Mouse (Mus musculus) neural tube, embryonic 12.5 days (tissue): Measurements from ENCODE around the gene D3Ertd751e. TPM values are rescaled to one million over a fixed set of nuclear protein-coding genes. Genes with fewer than 3 reads are reported as not detected.

Experiments used
- ATAC-seq: fragments of 200-750 bp; cut with Nextera tagmentation; 2 replicates; pipeline ENCODE4 v1.8.0; 2017; ENCODE audit warnings: low read depth, mild to moderate bottlenecking, moderate TSS enrichment, moderate library complexity; ENCODE audit not compliant: low FRiP score
- H3K27ac ChIP-seq: fragments of 300-500 bp; sonication (generic); 2 replicates; pipeline ENCODE4 v1.5.1; 2016
- H3K27me3 ChIP-seq: fragments of 300-500 bp; sonication (generic); replicated peaks from 2 replicates; pipeline ENCODE4 v1.6.1; 2016; ENCODE audit warnings: mild to moderate bottlenecking
- H3K36me3 ChIP-seq: fragments of 300-500 bp; sonication (generic); 2 replicates; pipeline ENCODE4 v1.6.1; 2016; ENCODE audit warnings: mild to moderate bottlenecking
- H3K4me1 ChIP-seq: fragments of 300-500 bp; sonication (generic); 2 replicates; pipeline ENCODE4 v1.6.1; 2016
- H3K4me2 ChIP-seq: fragments of 300-500 bp; sonication (generic); replicated peaks from 2 replicates; pipeline ENCODE4 v1.6.1; 2016; ENCODE audit warnings: mild to moderate bottlenecking
- H3K4me3 ChIP-seq: fragments of 300-500 bp; sonication (generic); 2 replicates; pipeline ENCODE4 v1.5.1; 2016
- H3K9ac ChIP-seq: fragments of 300-500 bp; sonication (generic); 2 replicates; pipeline ENCODE4 v1.6.1; 2016; ENCODE audit warnings: mild to moderate bottlenecking
- H3K9me3 ChIP-seq: fragments of 300-500 bp; sonication (generic); 2 replicates; pipeline ENCODE4 v1.6.1; 2016; ENCODE audit warnings: mild to moderate bottlenecking
- whole genome bisulfite sequencing: fragments of 180-500 bp; shearing (Covaris S2); methylation state at CpG from one replicate; pipeline ENCODE4 v1.1.7; 2016; 5-methylcytosine and 5-hydroxymethylcytosine counted together
- polyA plus RNA-seq: library from polyadenylated mRNA; unstranded; fragments of >200 nt; fragmentation: Nextera tagmentation; extraction: Ambion mirVana; gene quantifications from 2 replicates; pipeline ENCODE4 v1.2.1, GENCODE M21; 2016

Gene D3Ertd751e
- polyA plus RNA-seq = 16.9 and 18.7 TPM in 2 replicates

DNA sequence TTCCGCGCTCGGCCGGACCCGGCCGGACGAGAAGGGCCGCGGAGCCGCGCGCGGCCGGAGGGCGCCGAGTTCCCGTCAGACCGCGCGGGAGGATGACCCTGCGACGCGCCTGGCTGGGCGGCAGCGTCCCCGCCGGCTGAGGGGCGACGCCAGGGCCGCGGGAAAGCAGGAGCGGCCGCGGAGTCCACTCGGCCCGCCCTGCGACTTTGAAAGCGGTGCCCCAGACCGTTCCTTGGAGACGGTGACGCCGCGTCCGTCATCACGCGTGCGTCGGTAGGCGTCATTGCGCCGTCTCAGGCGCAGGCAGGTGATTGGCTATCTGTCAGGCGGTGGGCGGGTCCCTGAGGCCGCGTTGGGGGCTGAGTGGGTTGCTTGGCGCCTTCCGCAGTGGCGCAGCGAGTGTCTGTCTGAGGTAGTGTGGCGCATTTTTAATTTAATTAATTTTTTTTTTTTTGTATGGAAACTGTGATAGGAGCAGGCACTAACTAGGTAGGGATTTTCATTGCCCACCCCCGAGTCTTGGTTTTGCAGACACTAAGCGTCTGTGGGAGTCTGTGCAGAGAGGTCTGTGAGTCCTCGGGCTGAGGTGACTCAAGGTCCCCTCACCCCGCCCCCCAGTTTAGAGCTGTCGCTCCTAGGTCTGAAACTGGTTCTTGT lies at the start of gene D3Ertd751e, which contains the start of gene Sclt1:
Gene D3Ertd751e, plus strand, starts transcription at position 334 of the 657 bp plus-strand sequence.
Gene Sclt1, minus strand, starts transcription at position 237 of the 657 bp plus-strand sequence.
- Histone ChIP-seq H3K4me1 (peaks cover 9% of the 10 kb centered on the region), H3K27me3 (no peaks in the 10 kb centered on the region), H3K27ac (peak within 1 kb of the TSS; percentile 78), H3K9me3 (no peaks in the 10 kb centered on the region), H3K4me2 (peak within 1 kb of the TSS; percentile 72), H3K9ac (peak within 1 kb of the TSS; percentile 91), H3K4me3 (peak within 1 kb of the TSS; percentile 75), H3K36me3 (no peaks in the 10 kb centered on the region)
- under 1% methylated on average over 66 of the region's 66 CpGs for WGBS
- ATAC-seq = peak; percentile 99

DNA sequence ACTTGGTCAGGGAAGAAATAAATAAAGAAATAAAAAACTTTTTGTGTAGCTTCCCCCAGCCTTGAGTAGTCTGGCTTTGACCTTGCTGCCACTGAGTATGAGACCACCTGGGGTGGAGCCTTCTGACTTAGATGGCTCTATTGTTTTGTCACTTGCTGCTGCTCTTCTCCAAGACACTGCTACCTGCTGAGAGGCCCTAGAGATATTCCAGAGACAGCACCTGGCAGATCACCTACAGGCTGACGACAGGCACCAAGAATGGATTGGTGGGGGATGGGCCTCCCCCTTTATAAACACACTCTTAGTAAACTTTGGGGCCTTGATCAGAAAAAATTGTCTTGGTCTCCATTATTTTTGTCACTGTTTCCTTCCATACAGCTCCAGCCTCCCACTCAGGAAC lies 46.7 kb upstream of the D3Ertd751e start:
- Histone ChIP-seq H3K9ac (no peak overlapping the region), H3K9me3 (no peaks in the 10 kb centered on the region), H3K36me3 (peaks cover 14% of the 10 kb centered on the region), H3K4me1 (no peaks in the 10 kb centered on the region), H3K27me3 (no peaks in the 10 kb centered on the region), H3K27ac (no peak overlapping the region), H3K4me3 (no peak overlapping the region), H3K4me2 (no peak overlapping the region)
- 89% methylated on average over 1 of the region's 1 CpGs for WGBS
- ATAC-seq = no peak

DNA sequence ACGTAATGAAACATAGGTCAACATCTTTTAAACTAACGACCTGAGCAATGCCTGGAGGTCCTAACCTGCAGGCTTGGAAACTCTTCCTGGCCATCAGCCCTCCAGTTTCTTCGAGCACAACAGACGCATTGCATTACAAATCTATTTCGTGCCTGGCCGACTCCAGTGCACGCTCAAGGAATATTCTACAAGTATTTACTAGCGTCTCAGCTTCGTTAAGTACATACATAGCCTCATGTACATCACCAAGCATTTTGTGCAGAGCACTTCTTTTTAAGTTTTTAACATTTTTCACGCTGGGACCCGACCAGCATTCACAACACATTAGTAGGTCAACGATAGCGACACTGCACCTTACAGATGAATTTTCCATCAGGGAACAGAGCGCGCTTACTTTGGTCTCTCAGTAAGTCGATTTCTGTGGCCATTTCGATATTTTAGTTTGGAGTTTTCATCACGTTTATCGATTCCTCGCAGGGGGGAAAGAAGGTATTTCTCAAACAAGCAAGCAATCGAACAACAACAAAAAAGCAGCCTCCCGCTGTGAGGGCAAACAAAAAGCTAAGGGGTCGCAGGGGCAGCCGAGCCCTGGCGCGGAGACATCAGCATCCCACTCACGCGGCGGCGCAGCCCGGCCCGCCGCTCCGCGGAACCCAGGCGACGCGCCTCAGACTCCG lies 672 bp upstream of the D3Ertd751e start:
- Histone ChIP-seq H3K4me3 (peak overlapping the region; percentile 75), H3K4me1 (peaks cover 9% of the 10 kb centered on the region), H3K4me2 (peak overlapping the region; percentile 72), H3K9me3 (no peaks in the 10 kb centered on the region), H3K36me3 (no peaks in the 10 kb centered on the region), H3K27me3 (no peaks in the 10 kb centered on the region), H3K27ac (peak overlapping the region; percentile 78), H3K9ac (peak overlapping the region; percentile 91)
- peak; percentile 80 for ATAC-seq
- WGBS = under 1% methylated on average over 39 of the region's 39 CpGs

DNA sequence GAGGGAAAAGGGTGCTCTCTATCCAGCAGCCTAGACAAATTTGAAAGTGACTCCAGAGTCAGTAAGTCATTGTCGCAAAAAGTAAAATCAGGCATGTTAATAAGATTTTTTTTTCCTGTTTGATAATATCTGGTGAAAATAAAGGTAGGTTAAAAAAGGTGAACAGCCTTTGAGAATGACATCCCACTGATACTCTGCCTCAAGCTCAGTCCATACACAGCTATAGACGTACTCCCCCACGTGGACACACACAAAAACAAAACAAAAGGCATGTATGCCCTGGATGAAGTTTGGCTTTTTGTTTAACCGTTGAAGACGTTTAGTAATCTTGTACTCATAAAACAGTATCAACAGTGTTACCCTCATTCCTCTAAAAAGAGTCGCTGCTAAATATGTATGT lies 1.0 kb downstream of the D3Ertd751e start:
- Histone ChIP-seq H3K9ac (no peak overlapping the region), H3K27me3 (no peaks in the 10 kb centered on the region), H3K4me1 (peaks cover 9% of the 10 kb centered on the region), H3K9me3 (no peaks in the 10 kb centered on the region), H3K36me3 (no peaks in the 10 kb centered on the region), H3K4me3 (no peak overlapping the region), H3K4me2 (peak overlapping the region; percentile 63), H3K27ac (no peak overlapping the region)
- whole genome bisulfite sequencing = 58% methylated on average over 6 of the region's 6 CpGs
- no peak for ATAC-seq

DNA sequence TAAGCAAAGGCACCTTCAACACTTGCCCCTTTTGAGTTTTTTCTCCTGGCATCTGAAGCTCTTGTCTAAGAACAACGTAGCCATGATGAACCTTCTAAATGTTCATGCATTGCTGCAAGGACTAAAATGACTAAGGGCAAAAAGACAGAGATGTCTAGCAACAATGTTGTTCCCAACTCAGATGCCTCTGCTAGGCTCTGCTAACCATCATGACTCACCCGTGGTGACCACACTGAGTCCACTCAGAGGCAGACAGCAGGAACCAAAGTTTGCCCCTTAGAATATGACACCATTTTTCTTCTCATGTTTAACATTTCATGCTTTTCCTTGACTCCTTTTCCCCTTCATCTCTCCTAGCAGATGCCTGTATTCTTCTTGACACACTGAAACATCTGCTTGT lies 12.1 kb downstream of the D3Ertd751e start:
- Histone ChIP-seq H3K27me3 (no peaks in the 10 kb centered on the region), H3K4me2 (no peak overlapping the region), H3K4me1 (no peaks in the 10 kb centered on the region), H3K4me3 (no peak overlapping the region), H3K36me3 (peaks cover 3% of the 10 kb centered on the region; the same call in 1 of the 2 replicates), H3K9me3 (no peaks in the 10 kb centered on the region), H3K9ac (no peak overlapping the region), H3K27ac (no peak overlapping the region)
- no peak for ATAC-seq
- WGBS = 86% methylated on average over 2 of the region's 2 CpGs

DNA sequence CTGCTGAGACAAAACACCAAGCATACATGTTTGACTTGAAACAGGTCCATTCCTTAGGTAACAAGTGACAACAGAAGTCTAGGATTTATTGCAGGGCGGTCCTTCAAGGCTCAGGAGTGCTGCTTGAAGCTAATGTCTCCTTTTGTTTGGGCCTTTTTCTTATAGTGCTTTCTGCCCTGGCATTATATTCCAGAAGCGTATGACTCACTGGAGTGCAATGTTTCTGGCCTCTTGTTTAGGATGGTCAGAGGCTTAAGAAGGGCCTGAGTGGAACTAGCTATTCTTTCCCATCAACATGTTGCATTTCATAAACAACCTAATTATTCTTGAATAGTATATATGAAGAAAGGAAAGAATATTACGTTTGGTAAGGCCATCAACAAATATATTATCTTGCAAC lies 19.7 kb downstream of the D3Ertd751e start:
- no peak for ATAC-seq
- WGBS = 88% methylated on average over 3 of the region's 3 CpGs
- H3K27ac ChIP-seq = no peak overlapping the region

DNA sequence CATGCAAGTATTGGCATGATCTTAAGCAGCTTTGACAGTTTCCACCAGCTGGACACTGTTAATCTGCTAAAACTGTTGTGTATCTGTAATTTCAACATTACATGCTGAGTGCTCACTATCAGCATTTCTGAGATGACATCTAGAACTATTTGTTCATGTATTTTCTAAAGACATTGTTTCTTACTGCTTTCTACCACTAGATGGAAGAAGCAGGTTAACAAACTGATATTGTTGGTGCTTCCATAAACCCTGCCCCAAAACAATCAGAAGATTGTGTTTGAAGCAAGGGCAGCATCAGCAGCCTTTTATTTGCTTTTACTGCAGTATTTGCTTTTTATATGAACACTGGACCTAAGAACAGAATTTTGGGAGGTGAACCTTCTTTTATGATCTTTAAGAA lies 70.0 kb downstream of the D3Ertd751e start:
- Histone ChIP-seq H3K4me3 (no peak overlapping the region), H3K4me2 (no peak overlapping the region), H3K36me3 (no peaks in the 10 kb centered on the region), H3K27me3 (no peaks in the 10 kb centered on the region), H3K9ac (no peak overlapping the region), H3K9me3 (no peaks in the 10 kb centered on the region), H3K4me1 (no peaks in the 10 kb centered on the region), H3K27ac (no peak overlapping the region)
- ATAC-seq = no peak

More for the DNA sequence above, 19.7 kb downstream of the D3Ertd751e start:
- no peaks in the 10 kb centered on the region for H3K9me3 ChIP-seq
- H3K27me3 ChIP-seq = no peaks in the 10 kb centered on the region
- no peak overlapping the region for H3K4me3 ChIP-seq
- H3K36me3 ChIP-seq = peaks cover 3% of the 10 kb centered on the region; the same call in 1 of the 2 replicates
- H3K4me2 ChIP-seq = no peak overlapping the region
- H3K9ac ChIP-seq = no peak overlapping the region
- H3K4me1 ChIP-seq = no peaks in the 10 kb centered on the region

Other genes with a start within 250 kb of the D3Ertd751e start
- 14.0 and 14.4 TPM in 2 replicates for gene Jade1, start 186.9 kb upstream of the D3Ertd751e start, polyA plus RNA-seq
- 24.5 and 25.5 TPM in 2 replicates for gene Sclt1, start 97 bp upstream of the D3Ertd751e start, polyA plus RNA-seq